Mouse (Mus musculus): ENCODE results near the gene Awat2. TPM values are rescaled to one million over a fixed set of nuclear protein-coding genes. Genes with fewer than 3 reads are reported as not detected.
A peak's percentile ranks its signal among the peaks of the same experiment; 100 is the strongest.
"Not testable (repeated sequence)": the region's sequence is repeated elsewhere in the genome, so short reads cannot be mapped to it uniquely, and the experiment has no call there.

Awat2 gene
- total RNA-seq (2021): not detected
- long read RNA-seq, experiment 1: 0 reads
- long read RNA-seq, experiment 2: 0 reads

DNA sequence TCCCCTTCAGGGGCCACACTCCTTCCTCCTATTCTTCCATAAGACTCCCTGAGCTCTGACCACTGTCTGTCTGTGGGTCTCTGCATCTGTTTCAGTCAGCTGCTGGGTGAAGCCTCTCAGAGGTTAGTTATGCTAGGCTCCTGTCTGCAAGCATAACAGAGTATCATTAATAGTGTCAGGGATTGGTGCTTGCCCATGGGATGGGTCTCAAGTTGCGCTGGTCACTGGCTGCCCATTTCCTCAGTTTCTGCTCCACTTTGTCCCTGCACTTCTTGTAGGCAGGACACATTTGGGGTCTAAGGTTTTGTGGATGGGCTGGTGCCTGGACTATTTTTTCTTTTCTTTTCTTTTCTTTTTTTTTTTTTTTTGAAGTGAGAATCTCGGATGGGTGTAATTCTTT lies at the start of gene Awat2:
TSS of gene Awat2 (minus strand) at position 101 of the 400 bp plus-strand sequence.
- H3K4me3 ChIP-seq; intact Hi-C loops (cut with DNase I); H3K27ac ChIP-seq; DNase-seq: not testable (repeated sequence)

DNA sequence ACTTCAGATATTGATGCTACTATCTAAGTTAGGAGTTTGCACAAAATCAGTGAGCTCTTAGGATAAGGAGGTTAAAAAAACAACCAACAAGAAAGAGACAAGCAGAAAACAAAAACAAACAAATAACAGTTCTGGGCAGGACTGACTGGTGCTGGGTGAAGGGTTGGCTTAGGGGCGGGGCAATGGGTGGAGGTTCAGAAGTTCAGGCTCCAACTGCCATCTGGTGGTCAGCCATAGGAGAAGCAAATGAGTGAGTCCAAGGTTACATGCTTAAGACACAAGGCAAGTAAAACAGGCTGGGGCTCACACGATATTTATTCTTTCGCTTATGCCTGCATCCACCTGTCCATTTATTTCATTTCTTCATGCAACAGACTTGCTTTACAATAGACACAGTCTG lies 37.8 kb upstream of the Awat2 start:
- Histone ChIP-seq H3K27ac (no peak overlapping the region), H3K4me3 (no peak overlapping the region)
- peak; percentile 78 for DNase-seq
- intact Hi-C loops (cut with DNase I): loop anchor here (1.0 to 10.0 kb wide), 5 partner anchors 86 to 1348 kb away; partner anchors contain the start of gene Eda
- TF ChIP-seq CTCF (IDR thresholded peaks at IDR 0.05): peak; percentile 74

DNA sequence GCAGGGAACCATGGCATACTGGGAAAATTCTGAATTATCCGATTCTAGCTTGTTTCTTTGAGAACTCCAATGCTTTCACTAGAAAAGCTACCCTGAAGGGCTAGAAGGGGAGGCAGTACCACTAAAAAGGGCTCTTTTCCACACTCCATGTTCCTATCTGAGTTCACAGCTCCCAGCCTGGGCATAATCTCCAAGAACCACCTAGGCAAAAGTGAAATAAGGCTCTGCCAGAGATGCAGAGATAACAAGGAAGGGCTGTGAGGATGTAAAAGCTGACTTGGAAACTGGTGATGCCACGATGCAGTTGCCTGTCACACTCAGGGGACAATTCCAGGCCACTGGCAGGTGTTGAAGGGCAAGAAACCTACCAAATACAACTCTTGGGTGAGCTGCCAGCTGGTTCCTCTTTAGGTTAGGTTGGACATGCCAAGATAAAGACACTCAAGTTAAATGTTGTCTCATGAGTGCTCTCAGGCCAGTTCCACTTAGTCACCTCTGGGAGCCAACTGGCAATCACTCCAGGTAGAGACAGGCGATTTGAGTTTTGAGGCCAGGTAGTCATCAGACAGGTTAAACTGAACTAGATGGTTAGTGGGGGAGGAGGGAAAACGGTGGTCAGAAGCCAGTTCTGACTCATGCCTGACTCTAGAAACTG lies 33.2 kb upstream of the Awat2 start:
- intact Hi-C loops (cut with DNase I): no loop called here
- no peak overlapping the region for H3K4me3 ChIP-seq

DNA sequence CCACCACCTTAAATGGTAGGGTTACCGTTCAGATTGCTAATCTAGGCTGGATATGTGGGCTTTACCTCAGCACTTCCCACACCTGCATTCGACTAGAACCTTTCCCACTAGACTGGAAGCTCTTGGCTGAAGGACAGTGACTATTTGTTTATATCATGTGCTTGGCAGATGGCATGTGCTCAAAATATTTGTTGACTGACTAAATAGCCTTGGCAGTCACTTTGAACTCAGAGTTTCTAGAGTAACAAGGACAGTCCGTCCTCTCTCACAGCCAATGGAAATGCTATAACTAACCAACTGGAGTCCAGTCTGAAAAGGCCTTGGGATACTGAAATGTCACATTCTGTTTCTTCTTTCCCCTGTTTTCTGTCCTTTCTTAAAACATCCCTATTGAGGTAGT lies 29.0 kb upstream of the Awat2 start:
- DNase-seq: no peak
- intact Hi-C loops (cut with DNase I): no loop called here
- no peak for TF ChIP-seq CTCF (IDR thresholded peaks at IDR 0.05)
- peak overlapping the region; percentile 75 for H3K27ac ChIP-seq
- H3K4me3 ChIP-seq: no peak overlapping the region

More for the DNA sequence above, 33.2 kb upstream of the Awat2 start:
- H3K27ac ChIP-seq: no peak overlapping the region
- TF ChIP-seq CTCF (IDR thresholded peaks at IDR 0.05): no peak
- no peak for DNase-seq

DNA sequence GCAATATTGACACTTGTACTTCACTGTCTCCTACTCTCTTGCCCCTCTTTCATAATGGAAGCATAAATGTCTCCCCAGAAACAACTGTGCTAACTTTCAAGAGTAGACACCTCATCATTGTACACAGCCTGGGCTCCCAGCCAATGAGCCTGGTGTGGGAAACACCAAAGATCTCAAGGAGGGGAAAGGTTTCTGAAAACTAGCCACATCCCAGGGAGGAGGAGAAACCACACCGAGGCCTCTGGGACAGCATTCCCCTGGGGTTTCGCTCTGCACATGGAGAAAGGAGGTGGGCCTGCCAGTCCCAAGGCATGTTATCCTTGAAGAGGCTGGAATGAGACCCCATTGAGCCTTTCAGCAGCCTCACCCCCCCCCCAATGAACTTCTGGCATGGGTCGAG lies 27.6 kb upstream of the Awat2 start:
- TF ChIP-seq CTCF (IDR thresholded peaks at IDR 0.05): no peak
- intact Hi-C loops (cut with DNase I): no loop called here
- Histone ChIP-seq H3K27ac (no peak overlapping the region), H3K4me3 (no peak overlapping the region)
- DNase-seq: no peak

DNA sequence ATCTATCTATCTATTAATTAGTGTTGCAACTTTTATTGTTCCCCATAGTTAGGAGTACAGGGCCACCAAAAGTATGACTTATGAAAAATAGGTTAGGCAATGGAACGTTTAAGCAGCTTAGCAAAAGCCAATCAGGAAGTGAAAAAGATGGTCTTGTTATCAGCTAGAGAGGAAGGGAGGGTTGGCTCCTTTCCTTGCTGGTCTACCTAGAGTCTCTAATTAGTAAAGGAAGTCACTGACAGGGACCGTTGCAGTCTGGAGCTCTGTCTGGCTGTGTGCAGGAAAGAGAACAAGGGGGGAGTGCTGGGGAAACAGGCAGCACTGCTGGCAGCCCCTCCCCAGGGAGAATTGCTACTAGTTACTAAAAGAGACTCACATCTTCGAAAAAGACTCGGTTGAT lies 25.5 kb upstream of the Awat2 start:
- no peak for TF ChIP-seq CTCF (IDR thresholded peaks at IDR 0.05)
- no peak for DNase-seq
- intact Hi-C loops (cut with DNase I): no loop called here
- Histone ChIP-seq H3K27ac (no peak overlapping the region), H3K4me3 (no peak overlapping the region)

DNA sequence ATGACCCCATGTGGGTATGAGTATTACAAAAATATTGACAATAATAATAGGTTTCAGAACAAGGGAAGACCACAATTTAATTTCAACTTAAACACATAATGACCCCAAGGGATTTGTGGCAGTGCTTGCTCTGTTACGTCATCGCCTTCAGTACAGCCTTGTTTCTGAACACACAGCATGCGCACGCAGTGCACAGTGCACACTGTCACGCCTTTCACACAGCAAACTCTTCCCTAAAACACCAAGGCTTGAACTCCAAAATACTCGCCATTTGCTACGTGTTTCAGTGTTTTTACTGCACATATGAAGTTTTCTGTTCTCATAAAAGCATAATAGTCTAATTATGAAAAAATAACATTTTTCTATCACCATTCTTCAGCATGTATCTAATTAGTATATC lies 1.0 kb upstream of the Awat2 start:
- no peak for DNase-seq
- intact Hi-C loops (cut with DNase I): no loop called here
- H3K27ac ChIP-seq: no peak overlapping the region
- TF ChIP-seq CTCF (IDR thresholded peaks at IDR 0.05): no peak
- H3K4me3 ChIP-seq: no peak overlapping the region

DNA sequence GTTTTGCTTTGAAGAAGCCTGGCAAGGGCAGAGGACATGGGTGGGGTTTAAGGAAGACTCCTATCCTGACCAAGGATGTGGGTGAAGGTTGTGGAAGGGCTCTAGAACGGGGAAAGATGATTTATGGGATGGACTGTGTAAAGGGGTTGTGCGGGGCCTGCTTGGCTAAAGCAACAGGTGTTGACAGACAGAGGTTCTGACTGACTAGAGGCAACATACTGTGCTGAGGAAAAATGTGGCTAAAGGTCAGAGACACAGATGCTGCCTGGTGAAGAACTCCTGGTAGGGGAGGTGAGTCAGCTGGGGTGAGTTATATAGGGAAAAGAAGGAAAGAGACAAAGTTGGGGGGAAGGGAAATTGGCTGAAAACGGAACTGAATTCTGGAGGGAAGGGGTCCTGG lies 10.2 kb downstream of the Awat2 start:
- TF ChIP-seq CTCF (IDR thresholded peaks at IDR 0.05): no peak
- Histone ChIP-seq H3K27ac (no peak overlapping the region), H3K4me3 (no peak overlapping the region)
- intact Hi-C loops (cut with DNase I): no loop called here
- DNase-seq: no peak

DNA sequence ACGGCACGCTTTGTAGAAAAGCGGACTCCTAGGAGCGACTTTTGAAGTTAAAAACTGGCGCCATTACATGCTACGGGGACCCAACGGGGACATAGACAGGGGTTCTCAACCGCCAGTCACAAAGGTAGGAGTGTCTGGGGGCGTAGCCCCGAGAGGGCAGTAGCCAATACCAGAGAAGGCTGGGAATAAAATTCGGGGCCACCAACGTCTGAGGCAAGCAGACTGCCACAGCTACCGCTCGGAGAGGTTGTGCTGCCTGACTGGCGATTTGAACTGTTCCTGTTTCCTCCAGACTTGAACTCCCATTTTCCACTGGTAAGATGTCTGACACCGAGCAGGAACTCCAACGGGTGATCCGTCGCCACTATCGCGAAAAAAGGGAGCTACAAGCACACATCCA lies 13.8 kb downstream of the Awat2 start, which contains the start of gene Otud6a:
TSS of gene Otud6a (plus strand) at position 321 of the 400 bp plus-strand sequence.
- no peak within 1 kb of the TSS for H3K4me3 ChIP-seq
- no peak for DNase-seq
- no peak within 1 kb of the TSS for H3K27ac ChIP-seq
- intact Hi-C loops (cut with DNase I): no loop called here
- TF ChIP-seq CTCF (IDR thresholded peaks at IDR 0.05): no peak

DNA sequence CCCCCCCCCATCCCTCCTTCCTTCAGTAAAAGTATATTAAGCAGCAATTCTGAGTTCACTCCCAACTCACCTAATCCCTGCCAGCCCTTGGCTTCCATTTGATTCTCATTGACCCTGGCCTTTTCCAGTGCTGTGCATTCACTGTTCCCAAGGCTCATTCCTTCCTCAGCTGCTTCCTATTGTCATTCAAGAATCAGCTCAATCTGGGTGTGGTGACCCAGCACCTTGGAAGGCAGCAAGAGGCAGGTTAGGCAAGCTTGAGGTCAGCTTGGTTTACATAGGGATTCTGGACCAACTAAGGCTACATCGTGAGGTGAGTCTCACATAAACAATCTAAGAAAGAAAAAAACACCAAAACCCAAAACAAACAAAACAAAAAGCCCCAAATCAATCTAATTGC lies 33.3 kb downstream of the Awat2 start:
- no peak overlapping the region for H3K4me3 ChIP-seq
- no peak overlapping the region for H3K27ac ChIP-seq
- TF ChIP-seq CTCF (IDR thresholded peaks at IDR 0.05): no peak
- no peak for DNase-seq
- intact Hi-C loops (cut with DNase I): no loop called here

DNA sequence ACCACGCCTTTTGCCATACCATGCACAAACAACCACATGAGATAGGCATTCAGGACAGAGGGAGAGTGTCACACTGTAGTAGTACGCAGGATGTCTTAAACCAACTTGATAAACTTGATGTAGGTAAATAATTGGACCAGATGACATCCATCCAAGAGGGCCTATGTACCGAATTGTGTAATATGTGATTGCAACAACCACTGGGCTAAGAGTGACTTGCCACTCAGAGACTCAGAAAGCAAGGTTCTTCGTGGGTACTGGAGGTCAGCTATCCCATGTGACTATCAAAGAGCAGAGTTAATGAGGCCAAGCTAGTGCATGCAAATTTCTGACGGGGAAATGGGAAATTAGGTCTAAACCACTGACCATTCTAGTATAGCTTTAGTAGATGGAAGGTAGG lies 40.9 kb downstream of the Awat2 start:
- intact Hi-C loops (cut with DNase I): no loop called here
- H3K4me3 ChIP-seq: no peak overlapping the region
- no peak for TF ChIP-seq CTCF (IDR thresholded peaks at IDR 0.05)
- no peak overlapping the region for H3K27ac ChIP-seq
- no peak for DNase-seq

DNA sequence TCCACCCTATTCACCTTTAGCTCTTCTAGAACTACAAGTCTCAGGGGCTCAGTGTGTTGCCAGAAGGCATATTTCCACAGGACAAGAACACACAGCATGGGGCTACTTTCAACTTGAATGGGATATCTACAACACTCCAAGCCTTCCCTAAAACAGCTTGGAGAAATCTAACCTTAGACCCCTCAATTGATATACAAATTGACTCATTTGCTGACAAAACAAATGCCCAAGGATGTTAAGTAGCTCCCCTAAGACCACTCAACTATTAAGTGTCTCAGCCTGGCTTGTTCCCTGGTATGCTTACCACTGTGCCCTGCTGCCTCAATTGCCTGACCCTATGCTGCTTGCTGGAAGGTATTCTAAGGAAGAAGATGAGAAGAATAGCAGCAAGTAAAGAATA lies 41.6 kb downstream of the Awat2 start:
- Histone ChIP-seq H3K27ac (no peak overlapping the region), H3K4me3 (no peak overlapping the region)
- intact Hi-C loops (cut with DNase I): no loop called here
- no peak for DNase-seq
- no peak for TF ChIP-seq CTCF (IDR thresholded peaks at IDR 0.05)

DNA sequence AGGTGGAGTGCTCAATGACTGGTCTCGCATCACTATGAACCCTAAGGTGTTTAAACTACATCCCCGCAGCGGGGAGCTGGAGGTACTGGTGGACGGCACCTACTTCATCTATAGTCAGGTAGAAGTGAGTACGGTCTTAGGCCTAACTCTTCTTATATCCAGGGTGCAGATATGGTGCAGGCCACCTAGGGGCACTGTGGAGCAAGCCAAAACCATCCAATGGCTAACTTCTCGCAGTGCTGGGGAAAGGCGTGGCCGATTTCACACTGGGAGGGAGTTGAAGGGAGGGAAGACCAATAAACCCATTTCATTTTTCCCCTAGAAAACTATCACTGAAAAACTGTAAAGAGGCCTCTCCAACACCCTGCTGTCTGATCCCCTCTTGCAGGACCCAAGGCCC lies 47.5 kb downstream of the Awat2 start:
- DNase-seq: peak; percentile 18
- intact Hi-C loops (cut with DNase I): loop anchor here (2.0 kb wide), 1 partner anchor 86 kb away; no protein-coding TSS in a partner anchor
- H3K27ac ChIP-seq: no peak overlapping the region
- no peak overlapping the region for H3K4me3 ChIP-seq
- TF ChIP-seq CTCF (IDR thresholded peaks at IDR 0.05): peak; percentile 56

DNA sequence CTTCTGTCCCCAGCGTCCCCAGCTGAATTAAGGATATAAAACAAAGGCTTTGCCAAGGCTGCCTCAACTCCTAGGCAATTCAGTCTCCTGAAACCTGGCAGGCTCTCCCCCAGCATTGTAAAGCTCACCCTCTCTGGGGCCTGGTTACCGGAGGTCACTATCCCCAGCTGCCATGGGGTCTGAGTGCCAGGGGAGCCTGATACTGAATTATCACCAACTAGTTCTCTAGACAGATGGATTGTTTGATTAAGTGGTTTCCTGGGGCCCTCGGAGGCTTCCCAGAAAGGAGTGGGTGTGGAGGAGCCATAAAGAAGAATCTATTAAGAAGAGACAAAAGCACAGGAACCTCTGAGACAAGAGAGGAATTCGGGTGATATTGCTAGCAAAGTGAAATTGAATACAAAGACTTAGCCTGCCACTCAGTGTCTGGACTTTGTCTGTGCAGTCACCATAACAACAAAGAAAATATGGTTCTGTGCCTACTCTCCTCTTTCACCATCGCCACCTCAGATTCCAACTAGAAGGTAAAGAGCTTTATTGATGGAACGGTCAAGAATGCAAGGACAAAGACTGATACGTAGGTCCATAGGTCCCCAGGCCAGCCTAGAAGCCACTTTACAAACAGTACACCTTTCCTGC lies 48.2 kb downstream of the Awat2 start:
- TF ChIP-seq CTCF (IDR thresholded peaks at IDR 0.05): no peak
- DNase-seq: no peak
- intact Hi-C loops (cut with DNase I): loop anchor here (2.0 to 5.0 kb wide), 2 partner anchors 86 to 1262 kb away; no protein-coding TSS in a partner anchor
- H3K27ac ChIP-seq: no peak overlapping the region
- H3K4me3 ChIP-seq: no peak overlapping the region

Data from gastrocnemius, adult 2 months (tissue).